Mouse (Mus musculus): ENCODE measurements around the gene Lrfn2. TPM values are rescaled to one million over a fixed set of nuclear protein-coding genes. Genes with fewer than 3 reads are reported as not detected.

The Lrfn2 gene
- polyA plus RNA-seq, 1 experiment from 2014 or later, result 1.2 TPM

- ATAC-seq (ENCODE audit: insufficient number of reproducible peaks, low FRiP score, low TSS enrichment, low read depth), result no peak; the same call in 1 of the 2 replicates
- 64% methylated on average over 9 of the region's 9 CpGs for WGBS
- no peak overlapping the region for H3K4me2 ChIP-seq (replicated peaks)
- no peak overlapping the region for H3K27ac ChIP-seq (replicated peaks)
- no peaks in the 10 kb centered on the region for H3K36me3 ChIP-seq
- H3K4me1 ChIP-seq, result peaks cover 7% of the 10 kb centered on the region; the same call in 1 of the 2 replicates
- no peak overlapping the region for H3K9ac ChIP-seq
- no peak overlapping the region for H3K4me3 ChIP-seq (replicated peaks)
- H3K9me3 ChIP-seq (replicated peaks), result no peaks in the 10 kb centered on the region
- H3K27me3 ChIP-seq, result no peaks in the 10 kb centered on the region
These were observed 151.6 kb downstream of the Lrfn2 start for GRCm38 (mm10) chr17:49083594-49084380.

DNA sequence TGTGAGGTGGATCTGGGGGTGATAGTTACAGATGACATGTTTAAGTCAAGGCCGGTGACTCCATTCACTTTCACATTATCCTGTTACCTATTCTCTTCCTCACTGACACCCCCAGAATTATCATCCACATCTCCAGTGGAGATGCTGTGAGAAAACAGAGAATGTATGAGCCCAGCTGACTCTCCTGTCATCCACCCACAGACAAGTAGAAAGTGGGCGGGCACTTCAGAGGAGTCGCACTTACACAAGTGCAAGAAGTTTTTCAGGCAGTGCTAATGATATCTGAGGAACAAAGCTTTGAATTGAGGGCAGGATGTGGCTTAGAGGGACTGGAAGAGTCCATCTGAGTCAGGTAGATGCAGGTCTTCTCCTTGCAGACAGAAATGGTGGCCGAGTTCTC, 152.9 kb downstream of the Lrfn2 start:
- Histone ChIP-seq H3K4me2 (replicated peaks) (no peak overlapping the region), H3K27ac (replicated peaks) (no peak overlapping the region), H3K4me3 (replicated peaks) (no peak overlapping the region), H3K36me3 (no peaks in the 10 kb centered on the region), H3K4me1 (peaks cover 7% of the 10 kb centered on the region; the same call in 1 of the 2 replicates), H3K27me3 (no peaks in the 10 kb centered on the region), H3K9me3 (replicated peaks) (no peaks in the 10 kb centered on the region), H3K9ac (no peak overlapping the region)
- WGBS, result 88% methylated on average over 4 of the region's 4 CpGs
- no peak for ATAC-seq (ENCODE audit: insufficient number of reproducible peaks, low FRiP score, low TSS enrichment, low read depth)

DNA sequence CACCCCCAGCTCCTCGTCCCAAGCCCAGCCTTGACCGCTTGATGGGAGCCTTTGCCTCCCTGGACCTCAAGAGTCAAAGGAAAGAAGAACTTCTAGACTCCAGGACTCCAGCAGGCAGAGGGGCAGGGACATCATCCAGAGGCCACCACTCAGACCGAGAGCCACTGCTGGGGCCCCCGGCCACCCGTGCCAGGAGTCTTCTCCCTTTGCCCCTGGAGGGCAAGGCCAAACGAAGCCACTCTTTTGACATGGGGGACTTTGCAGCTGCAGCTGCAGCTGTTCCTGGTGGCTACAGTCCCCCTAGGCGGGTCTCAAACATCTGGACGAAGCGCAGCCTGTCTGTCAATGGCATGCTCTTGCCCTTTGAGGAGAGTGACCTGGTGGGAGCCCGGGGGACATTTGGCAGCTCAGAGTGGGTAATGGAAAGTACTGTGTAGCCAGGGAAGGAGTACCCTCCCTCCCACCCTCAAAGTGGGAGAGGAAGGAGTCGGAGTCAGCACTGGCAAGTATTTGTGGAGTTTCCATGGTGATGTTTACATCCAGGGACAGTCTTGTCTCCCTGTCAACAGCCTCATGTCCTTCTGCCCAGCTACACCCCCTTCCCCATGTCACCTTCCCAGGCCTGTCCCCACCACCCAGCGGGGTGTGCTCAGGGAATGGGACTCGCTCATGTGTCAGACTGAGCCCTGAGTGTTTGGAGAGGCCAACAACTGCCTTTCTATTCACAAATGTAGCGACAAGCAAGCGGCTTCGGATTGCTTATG, 164.8 kb downstream of the Lrfn2 start:
- H3K9me3 ChIP-seq (replicated peaks), result no peaks in the 10 kb centered on the region
- no peak overlapping the region for H3K9ac ChIP-seq
- 74% methylated on average over 16 of the region's 16 CpGs for WGBS
- ATAC-seq (ENCODE audit: insufficient number of reproducible peaks, low FRiP score, low TSS enrichment, low read depth), result no peak
- H3K36me3 ChIP-seq, result no peaks in the 10 kb centered on the region
- H3K4me1 ChIP-seq, result no peaks in the 10 kb centered on the region
- no peak overlapping the region for H3K4me3 ChIP-seq (replicated peaks)
- H3K27ac ChIP-seq (replicated peaks), result no peak overlapping the region
- H3K27me3 ChIP-seq, result no peaks in the 10 kb centered on the region
- no peak overlapping the region for H3K4me2 ChIP-seq (replicated peaks)

- Histone ChIP-seq H3K27ac (replicated peaks) (no peak overlapping the region), H3K9ac (no peak overlapping the region), H3K36me3 (no peaks in the 10 kb centered on the region), H3K9me3 (replicated peaks) (no peaks in the 10 kb centered on the region), H3K4me3 (replicated peaks) (no peak overlapping the region), H3K4me1 (no peaks in the 10 kb centered on the region), H3K4me2 (replicated peaks) (no peak overlapping the region), H3K27me3 (no peaks in the 10 kb centered on the region)
- 89% methylated on average over 3 of the region's 3 CpGs for WGBS
- ATAC-seq (ENCODE audit: insufficient number of reproducible peaks, low FRiP score, low TSS enrichment, low read depth), result no peak
These were observed 179.2 kb downstream of the Lrfn2 start for GRCm38 (mm10) chr17:49111399-49111798.

DNA sequence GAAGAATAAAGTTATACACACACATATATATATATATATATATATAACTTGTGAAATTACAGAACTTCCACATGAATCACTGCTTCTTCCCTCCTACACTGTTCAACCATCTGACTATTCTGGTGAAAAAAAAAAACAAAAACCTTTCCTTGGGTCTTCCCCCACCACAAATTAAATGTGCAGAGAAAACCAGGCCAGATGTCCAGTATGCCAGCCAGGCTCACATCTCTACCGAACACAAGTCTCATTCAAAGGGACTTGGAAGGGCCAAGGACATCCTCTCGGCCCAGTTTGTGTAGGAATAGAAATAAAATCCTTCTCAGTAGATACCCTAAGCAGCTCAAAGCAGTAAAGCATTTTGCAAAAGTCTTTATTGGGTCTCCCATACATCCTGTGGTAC, 179.7 kb downstream of the Lrfn2 start:
- no peak overlapping the region for H3K4me3 ChIP-seq (replicated peaks)
- H3K27ac ChIP-seq (replicated peaks), result no peak overlapping the region
- no peaks in the 10 kb centered on the region for H3K9me3 ChIP-seq (replicated peaks)
- WGBS, result 85% methylated on average over 2 of the region's 2 CpGs
- ATAC-seq (ENCODE audit: insufficient number of reproducible peaks, low FRiP score, low TSS enrichment, low read depth), result no peak
- no peak overlapping the region for H3K9ac ChIP-seq
- H3K36me3 ChIP-seq, result no peaks in the 10 kb centered on the region
- H3K4me2 ChIP-seq (replicated peaks), result no peak overlapping the region
- no peaks in the 10 kb centered on the region for H3K27me3 ChIP-seq
- H3K4me1 ChIP-seq, result no peaks in the 10 kb centered on the region

- Histone ChIP-seq H3K4me1 (no peaks in the 10 kb centered on the region), H3K27ac (replicated peaks) (no peak overlapping the region), H3K9ac (no peak overlapping the region), H3K27me3 (no peaks in the 10 kb centered on the region), H3K36me3 (no peaks in the 10 kb centered on the region), H3K4me3 (replicated peaks) (no peak overlapping the region), H3K4me2 (replicated peaks) (no peak overlapping the region), H3K9me3 (replicated peaks) (no peaks in the 10 kb centered on the region)
- WGBS, result 54% methylated on average over 3 of the region's 3 CpGs
- no peak for ATAC-seq (ENCODE audit: insufficient number of reproducible peaks, low FRiP score, low TSS enrichment, low read depth)
These were observed 181.2 kb downstream of the Lrfn2 start for GRCm38 (mm10) chr17:49113336-49113735.

- ATAC-seq (ENCODE audit: insufficient number of reproducible peaks, low FRiP score, low TSS enrichment, low read depth), result no peak
These were observed 192.0 kb downstream of the Lrfn2 start for GRCm38 (mm10) chr17:49124166-49124565.

DNA sequence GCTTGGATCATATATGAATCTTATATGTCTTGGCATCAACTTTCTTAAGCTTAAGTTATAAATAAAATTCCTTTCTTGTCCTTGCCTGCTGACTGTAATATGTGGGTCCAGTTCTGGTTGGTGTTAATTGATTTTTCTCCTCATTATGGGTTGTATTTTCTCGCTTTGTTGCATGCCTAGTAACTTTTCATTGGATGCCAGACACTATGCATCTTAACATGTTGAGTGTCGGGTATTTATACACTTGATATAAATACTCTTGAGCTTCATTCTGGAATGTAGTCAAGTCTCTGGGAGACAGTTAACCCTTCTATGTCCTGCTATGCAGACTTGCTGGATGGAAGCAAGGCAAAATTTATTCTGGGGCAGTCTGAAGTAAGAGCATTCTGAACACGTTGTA, 192.5 kb downstream of the Lrfn2 start:
- no peaks in the 10 kb centered on the region for H3K4me1 ChIP-seq
- no peaks in the 10 kb centered on the region for H3K9me3 ChIP-seq (replicated peaks)
- H3K27ac ChIP-seq (replicated peaks), result no peak overlapping the region
- H3K27me3 ChIP-seq, result no peaks in the 10 kb centered on the region
- H3K4me3 ChIP-seq (replicated peaks), result no peak overlapping the region
- no peak overlapping the region for H3K4me2 ChIP-seq (replicated peaks)
- WGBS, result 54% methylated on average over 3 of the region's 3 CpGs
- H3K9ac ChIP-seq, result no peak overlapping the region
- no peaks in the 10 kb centered on the region for H3K36me3 ChIP-seq
- no peak for ATAC-seq (ENCODE audit: insufficient number of reproducible peaks, low FRiP score, low TSS enrichment, low read depth)

More at GRCm38 (mm10) chr17:49124166-49124565, 192.0 kb downstream of the Lrfn2 start:
- Histone ChIP-seq H3K9ac (no peak overlapping the region), H3K27me3 (no peaks in the 10 kb centered on the region), H3K27ac (replicated peaks) (no peak overlapping the region), H3K4me2 (replicated peaks) (no peak overlapping the region), H3K9me3 (replicated peaks) (no peaks in the 10 kb centered on the region), H3K4me1 (no peaks in the 10 kb centered on the region), H3K4me3 (replicated peaks) (no peak overlapping the region), H3K36me3 (no peaks in the 10 kb centered on the region)
- WGBS, result 86% methylated on average over 1 of the region's 1 CpGs

Small RNAs within 50 kb of the gene (microRNA-seq; reads per million reads assigned to microRNA genes)
- not detected for gene Gm44304 (ENCODE audit: borderline number of aligned reads)

Data from embryonic facial prominence, embryonic 15.5 days (tissue).